Mouse (Mus musculus) liver, embryonic 11.5 days (tissue): ENCODE measurements around the gene Gm7030. TPM values are rescaled to one million over a fixed set of nuclear protein-coding genes. Genes with fewer than 3 reads are reported as not detected.
A peak's percentile ranks its signal among the peaks of the same experiment; 100 is the strongest.
"Not testable (repeated sequence)": the region's sequence is repeated elsewhere in the genome, so short reads cannot be mapped to it uniquely, and the experiment has no call there.

ENCODE experiments used
- ATAC-seq: fragments of 200-750 bp; cut with Nextera tagmentation; replicated peaks from 2 replicates; pipeline ENCODE4 v1.8.0; 2017; ENCODE audit warnings: moderate number of reproducible peaks, mild to moderate bottlenecking, moderate TSS enrichment, moderate library complexity; ENCODE audit not compliant: low FRiP score
- DNase-seq: peaks from one replicate; pipeline ENCODE4 v3.0.0-alpha.2; 2017; ENCODE audit warnings: low spot score
- H3K27ac ChIP-seq: fragments of 300-500 bp; sonication (generic); 2 replicates; pipeline ENCODE4 v1.5.1; 2014; ENCODE audit warnings: mild to moderate bottlenecking, low read depth, low read length, control low read depth
- H3K27me3 ChIP-seq: fragments of 300-500 bp; sonication (generic); replicated peaks from 2 replicates; pipeline ENCODE4 v1.6.1; 2014; ENCODE audit warnings: low read length, mixed read lengths; ENCODE audit not compliant: control insufficient read depth, insufficient read depth
- H3K36me3 ChIP-seq: fragments of 300-500 bp; sonication (generic); 2 replicates; pipeline ENCODE4 v1.6.1; 2014; ENCODE audit warnings: mild to moderate bottlenecking, low read length, moderate library complexity, mixed read lengths; ENCODE audit not compliant: control insufficient read depth, insufficient read depth
- H3K4me1 ChIP-seq: fragments of 300-500 bp; sonication (generic); replicated peaks from 2 replicates; pipeline ENCODE4 v1.6.1; 2014; ENCODE audit warnings: low read length, mixed read lengths; ENCODE audit not compliant: control insufficient read depth, insufficient read depth
- H3K4me2 ChIP-seq: fragments of 300-500 bp; sonication (generic); 2 replicates; pipeline ENCODE4 v1.6.1; 2014; ENCODE audit warnings: mild to moderate bottlenecking, control low read depth, moderate library complexity
- H3K4me3 ChIP-seq: fragments of 300-500 bp; sonication (generic); 2 replicates; pipeline ENCODE4 v1.5.1; 2014; ENCODE audit warnings: low read depth, low read length, control low read depth
- H3K9ac ChIP-seq: fragments of 300-500 bp; sonication (generic); 2 replicates; pipeline ENCODE4 v1.6.1; 2014; ENCODE audit warnings: low read depth, low read length, control low read depth
- H3K9me3 ChIP-seq: fragments of 300-500 bp; sonication (generic); 2 replicates; pipeline ENCODE4 v1.6.1; 2016; ENCODE audit warnings: low read length, inconsistent platforms, mixed read lengths; ENCODE audit not compliant: control insufficient read depth
- WGBS: fragments of 180-500 bp; shearing (Covaris S2); extraction: QIAGEN DNeasy Blood & Tissue Kit; methylation state at CpG from one replicate; pipeline ENCODE4 v1.1.7; 2014; 5-methylcytosine and 5-hydroxymethylcytosine counted together
- polyA plus RNA-seq: library from polyadenylated mRNA; unstranded; fragments of >200 nt; fragmentation: Nextera tagmentation; extraction: Ambion mirVana; gene quantifications from 2 replicates; pipeline ENCODE4 v1.2.1, GENCODE M21; 2014

Gene Gm7030
- polyA plus RNA-seq, 1 experiment from 2014 or later: not detected

DNA sequence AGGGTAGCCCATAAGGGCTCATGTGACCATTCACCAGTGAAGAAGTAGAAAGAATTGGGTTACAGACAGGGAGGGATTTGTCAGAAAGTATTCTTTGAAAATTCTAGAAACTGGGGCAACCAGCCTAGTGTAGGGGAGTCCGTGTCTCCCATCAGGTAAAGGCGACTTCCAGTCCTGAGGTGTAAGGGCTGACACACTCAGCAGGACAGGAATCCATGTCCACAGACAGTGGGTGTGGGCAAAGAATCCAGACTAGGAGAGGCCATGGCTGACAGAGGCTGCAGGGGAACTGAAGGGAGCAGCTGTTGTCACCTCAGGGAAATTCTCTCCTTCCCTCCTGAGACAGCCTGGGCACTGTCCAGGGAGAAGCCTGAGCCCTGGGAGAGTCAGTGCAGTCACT lies 37.7 kb upstream of the Gm7030 start:
- not testable (repeated sequence) for H3K9me3 ChIP-seq, H3K4me3 ChIP-seq, ATAC-seq, H3K27ac ChIP-seq, H3K36me3 ChIP-seq, H3K9ac ChIP-seq, H3K4me2 ChIP-seq, H3K4me1 ChIP-seq, DNase-seq
- peaks cover 71% of the 10 kb centered on the region for H3K27me3 ChIP-seq
- 21% methylated on average over 2 of the region's 2 CpGs for WGBS

DNA sequence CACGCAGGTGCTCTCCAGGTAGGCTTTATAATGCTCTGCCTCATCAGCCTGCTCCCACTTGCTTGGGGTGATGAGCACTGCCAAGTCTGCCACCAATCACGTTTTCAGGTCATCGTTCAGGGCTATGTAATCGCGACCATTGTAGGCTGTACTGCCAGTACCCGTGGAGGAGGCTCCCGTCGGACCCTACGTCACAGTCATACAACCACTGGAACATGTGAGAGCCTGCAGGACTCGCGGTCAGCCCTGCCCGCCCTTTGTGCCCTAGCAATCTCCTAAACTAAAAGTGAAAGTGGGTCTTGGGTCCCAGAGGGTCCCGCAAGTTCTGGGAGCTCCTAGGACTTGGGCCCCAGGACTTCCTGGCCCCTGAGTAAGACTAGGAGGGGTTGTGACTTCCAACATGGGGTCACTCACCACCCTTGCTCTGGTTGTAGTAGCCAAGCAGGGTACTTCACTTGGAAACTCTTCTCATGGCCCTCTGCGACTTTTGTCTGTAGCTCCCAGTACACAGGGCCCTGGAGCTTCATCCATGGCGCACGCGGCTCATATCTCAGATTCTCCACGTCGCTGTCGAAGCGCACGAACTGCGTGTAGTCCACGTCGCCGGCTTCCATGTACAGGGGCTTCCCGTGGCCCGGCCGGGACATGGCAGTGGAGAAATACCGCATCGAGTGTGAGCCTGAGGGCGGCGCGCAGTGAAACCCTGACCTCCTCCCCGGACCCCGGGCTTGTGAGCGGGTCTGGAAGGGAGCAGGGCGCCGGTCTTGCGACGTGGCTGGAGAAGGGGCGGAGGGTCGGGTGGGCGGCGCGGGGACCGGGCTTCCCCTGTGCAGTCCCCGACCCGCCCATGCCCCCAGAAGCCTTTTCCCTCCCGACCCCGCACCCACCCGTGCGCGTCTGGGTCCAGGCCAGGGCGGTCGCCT lies 32.2 kb upstream of the Gm7030 start:
- DNase-seq: peak; percentile 38
- peak overlapping the region; percentile 24 for H3K4me3 ChIP-seq

DNA sequence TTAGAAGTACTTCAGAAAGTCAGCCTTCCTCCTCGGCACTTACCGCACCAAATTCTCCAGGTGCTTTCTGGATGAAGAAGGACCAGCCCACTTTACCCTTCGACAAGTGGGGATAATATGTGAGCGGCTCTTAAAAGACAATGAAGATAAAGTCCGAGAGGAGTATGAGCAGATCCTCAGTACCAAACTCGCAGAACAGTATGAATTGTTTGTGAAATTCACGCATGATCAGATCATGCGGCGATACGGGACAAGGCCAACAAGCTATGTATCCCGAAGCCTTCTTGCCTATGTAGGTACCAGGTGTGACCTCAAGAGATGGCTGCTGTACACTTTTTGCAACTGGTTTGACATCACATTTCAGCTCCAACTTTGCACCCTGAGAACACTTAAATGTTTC lies 29.0 kb upstream of the Gm7030 start:
- peaks cover 62% of the 10 kb centered on the region for H3K27me3 ChIP-seq
- H3K4me2 ChIP-seq, H3K9me3 ChIP-seq, H3K36me3 ChIP-seq, H3K9ac ChIP-seq, H3K4me3 ChIP-seq, ATAC-seq, H3K4me1 ChIP-seq, H3K27ac ChIP-seq: not testable (repeated sequence)
- peak; percentile 26 for DNase-seq
- WGBS: 12% methylated on average over 11 of the region's 11 CpGs

More for the DNA sequence above, 32.2 kb upstream of the Gm7030 start:
- peak overlapping the region; percentile 42 for H3K4me2 ChIP-seq
- ATAC-seq: no peak
- H3K9me3 ChIP-seq: no peaks in the 10 kb centered on the region
- H3K36me3 ChIP-seq: no peaks in the 10 kb centered on the region
- H3K27me3 ChIP-seq: peaks cover 67% of the 10 kb centered on the region
- 4% methylated on average over 44 of the region's 56 CpGs for WGBS
- H3K27ac ChIP-seq: no peak overlapping the region
- no peaks in the 10 kb centered on the region for H3K4me1 ChIP-seq
- no peak overlapping the region for H3K9ac ChIP-seq

DNA sequence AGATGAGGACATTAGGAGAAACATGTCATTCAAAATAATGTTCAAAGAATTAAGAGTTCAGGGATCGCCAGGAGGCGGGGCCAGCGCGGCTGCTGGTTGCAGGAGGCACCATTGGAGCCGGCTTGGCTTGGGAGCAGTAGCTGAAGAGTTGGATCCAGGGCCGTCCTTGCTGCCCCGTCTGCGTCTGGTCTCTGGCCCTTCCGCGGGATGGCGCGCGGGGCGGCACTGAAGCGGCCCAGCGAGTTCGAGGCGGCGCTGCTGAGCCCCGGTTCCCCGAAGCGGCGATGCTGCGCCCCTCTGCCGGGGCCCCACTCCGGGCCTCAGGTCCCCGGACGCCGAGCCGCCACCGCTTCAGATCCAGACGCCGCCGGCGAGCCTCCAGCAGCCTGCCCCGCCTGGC lies 28.6 kb upstream of the Gm7030 start:
- not testable (repeated sequence) for ATAC-seq, H3K9me3 ChIP-seq, H3K27ac ChIP-seq, H3K36me3 ChIP-seq, H3K9ac ChIP-seq, H3K4me1 ChIP-seq
- Histone ChIP-seq H3K27me3 (peaks cover 62% of the 10 kb centered on the region), H3K4me2 (peak overlapping the region; percentile 43), H3K4me3 (peak overlapping the region; percentile 28; the same call in 1 of the 2 replicates)
- 1% methylated on average over 36 of the region's 36 CpGs for WGBS
- DNase-seq: peak; percentile 36

DNA sequence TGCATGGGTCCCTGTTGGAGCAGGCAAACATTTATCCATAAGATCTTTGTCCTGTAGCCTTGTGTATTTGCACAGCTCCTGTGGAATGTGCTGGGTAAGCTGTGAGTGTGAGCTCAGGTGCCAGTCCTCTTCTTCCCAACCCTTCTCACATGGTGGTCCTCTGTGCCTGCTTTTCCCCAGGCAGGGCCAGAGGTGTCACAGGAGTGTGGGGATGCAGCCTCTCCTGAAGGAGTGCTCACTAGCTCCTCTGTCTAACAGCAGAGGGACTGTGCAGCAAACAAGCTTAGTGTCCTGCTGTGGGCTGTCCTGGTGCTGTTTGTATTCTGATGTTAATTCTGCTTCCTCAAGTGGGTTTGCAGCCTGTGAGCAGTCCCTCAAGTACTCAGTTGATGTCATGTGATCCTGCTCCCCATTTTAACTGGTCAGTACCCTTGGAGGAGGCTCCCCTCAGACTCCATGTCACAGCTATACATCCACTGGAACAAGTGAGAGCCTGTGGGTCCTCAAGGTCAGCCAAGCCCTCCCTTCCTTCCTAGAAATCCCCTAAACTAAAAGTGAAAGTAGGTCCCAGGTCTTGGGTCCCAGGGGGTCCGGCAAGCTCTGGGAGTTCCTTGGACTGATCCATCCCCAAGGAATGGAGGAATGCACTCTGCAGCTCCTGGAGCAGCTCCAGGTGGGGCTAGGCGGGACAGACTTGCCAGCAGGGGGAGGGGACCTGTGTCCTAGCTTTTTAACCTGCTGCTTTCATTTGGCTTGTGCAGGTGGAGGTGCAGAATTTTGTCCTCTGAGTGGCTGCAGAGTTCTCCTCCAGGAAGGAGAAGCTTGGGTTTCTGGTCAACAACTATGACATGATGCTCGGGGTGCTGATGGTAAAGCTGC lies 25.3 kb upstream of the Gm7030 start:
- WGBS: 17% methylated on average over 3 of the region's 3 CpGs
- Histone ChIP-seq H3K27ac (no peak overlapping the region), H3K4me1 (no peaks in the 10 kb centered on the region), H3K4me3 (no peak overlapping the region), H3K4me2 (no peak overlapping the region), H3K36me3 (no peaks in the 10 kb centered on the region), H3K9me3 (no peaks in the 10 kb centered on the region), H3K27me3 (peaks cover 46% of the 10 kb centered on the region), H3K9ac (no peak overlapping the region)
- DNase-seq: no peak
- no peak for ATAC-seq

DNA sequence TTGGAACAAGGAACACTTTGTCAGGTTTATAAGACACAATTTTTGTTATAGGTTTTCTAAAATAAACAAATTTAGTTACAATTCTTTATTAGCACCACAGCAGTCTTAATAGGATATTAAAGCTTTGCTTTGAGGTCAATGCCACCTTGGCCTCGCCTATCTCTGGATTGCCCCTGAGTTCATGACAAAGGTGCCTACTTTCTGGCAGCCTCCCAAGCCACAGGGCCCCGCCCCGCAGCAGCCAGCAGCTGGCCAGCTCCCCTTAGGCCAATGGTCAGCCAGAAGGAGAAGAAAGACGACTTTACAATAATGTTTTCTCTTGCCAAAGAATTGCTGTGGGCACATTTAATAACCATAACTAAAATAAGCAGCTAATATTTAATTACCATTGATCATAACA lies 22.0 kb upstream of the Gm7030 start:
- not testable (repeated sequence) for H3K4me3 ChIP-seq, H3K4me2 ChIP-seq, H3K9me3 ChIP-seq, H3K27ac ChIP-seq, ATAC-seq, H3K36me3 ChIP-seq, H3K9ac ChIP-seq, H3K4me1 ChIP-seq
- H3K27me3 ChIP-seq: peaks cover 37% of the 10 kb centered on the region
- WGBS: 41% methylated on average over 4 of the region's 4 CpGs
- DNase-seq: peak; percentile 14

DNA sequence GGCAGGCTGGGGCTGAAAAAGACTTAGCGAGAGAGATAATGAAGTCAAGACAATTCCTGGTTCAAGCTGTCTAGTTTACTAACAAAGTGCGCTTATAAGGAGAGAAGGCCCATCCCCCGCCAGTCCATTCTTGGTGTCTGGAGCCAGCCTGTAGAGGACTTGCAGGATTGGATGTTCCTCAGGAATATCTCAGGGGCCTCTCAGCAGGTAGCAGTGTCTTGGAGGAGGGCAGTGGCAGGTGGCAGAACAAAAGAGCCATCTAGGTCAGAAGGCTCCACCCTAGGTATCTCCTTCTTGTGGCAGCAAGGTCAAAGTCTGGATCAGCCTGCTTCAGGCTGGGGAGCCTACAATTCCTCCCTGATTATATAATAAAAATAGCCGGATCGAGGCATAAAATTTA lies 19.2 kb upstream of the Gm7030 start:
- not testable (repeated sequence) for H3K27ac ChIP-seq, H3K36me3 ChIP-seq, H3K4me1 ChIP-seq, ATAC-seq, H3K4me3 ChIP-seq, H3K9me3 ChIP-seq, DNase-seq, H3K4me2 ChIP-seq, H3K9ac ChIP-seq
- H3K27me3 ChIP-seq: peaks cover 43% of the 10 kb centered on the region
- 71% methylated on average over 5 of the region's 5 CpGs for WGBS

DNA sequence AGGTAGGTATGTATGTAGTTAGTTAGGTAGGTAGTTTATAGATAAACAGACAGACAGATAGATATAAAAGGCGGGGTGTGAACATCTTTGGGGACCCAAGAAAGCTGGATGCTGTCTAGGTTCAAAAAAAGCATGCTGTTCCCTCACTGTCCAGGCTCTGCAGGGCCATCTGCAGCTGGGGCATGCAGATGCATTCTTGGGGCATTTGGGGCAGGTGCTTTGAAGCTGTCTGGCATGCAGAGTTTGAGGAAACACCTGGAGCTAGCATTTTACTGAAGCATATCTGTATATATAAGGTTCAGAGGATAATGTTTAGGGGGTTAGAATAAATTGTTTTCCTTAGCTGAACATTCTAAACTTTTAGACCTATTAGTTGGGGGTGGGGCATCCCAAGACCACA lies 17.7 kb upstream of the Gm7030 start:
- H3K27me3 ChIP-seq: peaks cover 41% of the 10 kb centered on the region
- H3K27ac ChIP-seq, DNase-seq, H3K36me3 ChIP-seq, H3K9ac ChIP-seq, H3K4me2 ChIP-seq, ATAC-seq, H3K4me1 ChIP-seq, H3K4me3 ChIP-seq, H3K9me3 ChIP-seq: not testable (repeated sequence)
- WGBS: 59% methylated on average over 1 of the region's 1 CpGs
